Mouse (Mus musculus): ENCODE measurements around the gene Pacsin2.

DNA sequence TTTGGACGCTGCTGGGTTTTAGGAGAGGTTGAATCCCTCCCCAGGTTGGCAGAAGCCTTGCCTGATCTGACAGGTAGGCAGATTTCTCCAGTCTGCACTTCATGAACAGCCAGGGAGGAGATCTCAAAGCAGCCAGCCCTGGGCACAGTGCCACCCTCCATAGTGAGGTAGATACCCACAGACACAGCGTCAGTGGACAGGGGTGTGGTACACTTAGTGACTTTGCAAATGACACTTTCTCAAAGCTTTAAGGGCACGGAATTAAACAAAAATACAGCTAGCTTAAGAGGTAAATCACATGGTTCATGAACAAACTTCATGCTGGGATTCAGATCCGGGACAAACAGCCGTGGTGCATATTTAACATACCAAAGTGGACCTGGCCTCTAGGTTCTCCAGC is 15.8 kb downstream of the Pacsin2 start:
- TF ChIP-seq CTCF (IDR thresholded peaks at IDR 0.05; ENCODE audit: extremely low read depth, insufficient read length, insufficient replicate concordance, low read depth, low read length) (no peak), POLR2A (IDR thresholded peaks at IDR 0.05; ENCODE audit: low read depth, low read length) (no peak)
